Mouse (Mus musculus) erythroblast, embryonic 14.5 days (primary cell): ENCODE data around the gene Bicral.

Source experiments
- GATA1 ChIP-seq: IDR thresholded peaks from 2 replicates; pipeline ENCODE4 v1.6.1; 2012; ENCODE audit warnings: low read length, inconsistent platforms, mixed read lengths
- TAL1 ChIP-seq: IDR thresholded peaks from 3 replicates; pipeline ENCODE4 v1.6.1; 2012; ENCODE audit warnings: low read length, inconsistent platforms, mixed read lengths

GRCm38 (mm10) chr17:46801761-46802160 lies 56.5 kb downstream of the Bicral start:
- TF ChIP-seq GATA1 (no peak), TAL1 (no peak)
